Mouse (Mus musculus): ENCODE data around the gene Gltp. TPM values are rescaled to one million over a fixed set of nuclear protein-coding genes. Genes with fewer than 3 reads are reported as not detected.

The Gltp gene
- total and polyA plus RNA-seq, 2 experiments from 2014 or later, result 19.8 to 32.1 TPM

GRCm38 (mm10) chr5:114638769-114639644 is 51.8 kb downstream of the Gltp start:
- Histone ChIP-seq H3K4me3 (ENCODE audit: low read depth, low read length) (no peak overlapping the region; the same call in 1 of the 2 replicates), H3K27me3 (ENCODE audit: insufficient read depth, low read length) (no peaks in the 10 kb centered on the region)
- 14% methylated on average over 22 of the region's 22 CpGs for WGBS

GRCm38 (mm10) chr5:114636091-114636490 is 54.7 kb downstream of the Gltp start:
- Histone ChIP-seq H3K27me3 (ENCODE audit: insufficient read depth, low read length) (no peaks in the 10 kb centered on the region), H3K4me2 (ENCODE audit: low read depth) (no peak overlapping the region), H3K4me3 (ENCODE audit: low read depth, low read length) (no peak overlapping the region), H3K4me1 (ENCODE audit: insufficient read depth) (no peaks in the 10 kb centered on the region), H3K9me3 (ENCODE audit: low read length) (no peaks in the 10 kb centered on the region), H3K9ac (no peak overlapping the region), H3K36me3 (ENCODE audit: insufficient read depth) (no peaks in the 10 kb centered on the region), H3K27ac (ENCODE audit: low read depth, low read length) (no peak overlapping the region)
- no peak for TF ChIP-seq CTCF (IDR thresholded peaks at IDR 0.05; ENCODE audit: low read depth)
- ATAC-seq, result no peak
- no peak for DNase-seq
- 87% methylated on average over 25 of the region's 25 CpGs for WGBS

More at GRCm38 (mm10) chr5:114638769-114639644, 51.8 kb downstream of the Gltp start:
- ATAC-seq (peak; percentile 86), DNase-seq (peak; percentile 89)
- Histone ChIP-seq H3K9ac (no peak overlapping the region), H3K4me1 (ENCODE audit: insufficient read depth) (no peaks in the 10 kb centered on the region), H3K9me3 (ENCODE audit: low read length) (no peaks in the 10 kb centered on the region), H3K36me3 (ENCODE audit: insufficient read depth) (no peaks in the 10 kb centered on the region), H3K4me2 (ENCODE audit: low read depth) (peak overlapping the region; percentile 40), H3K27ac (ENCODE audit: low read depth, low read length) (no peak overlapping the region)
- TF ChIP-seq CTCF (IDR thresholded peaks at IDR 0.05; ENCODE audit: low read depth), result peak; percentile 98

GRCm38 (mm10) chr5:114631336-114631735 is 59.4 kb downstream of the Gltp start:
- peak; percentile 50 for TF ChIP-seq CTCF (IDR thresholded peaks at IDR 0.05; ENCODE audit: low read depth)
- 43% methylated on average over 2 of the region's 2 CpGs for WGBS
- DNase-seq (no peak), ATAC-seq (no peak)
- Histone ChIP-seq H3K27ac (ENCODE audit: low read depth, low read length) (no peak overlapping the region), H3K27me3 (ENCODE audit: insufficient read depth, low read length) (no peaks in the 10 kb centered on the region), H3K4me1 (ENCODE audit: insufficient read depth) (no peaks in the 10 kb centered on the region), H3K9me3 (ENCODE audit: low read length) (no peaks in the 10 kb centered on the region), H3K9ac (no peak overlapping the region), H3K36me3 (ENCODE audit: insufficient read depth) (no peaks in the 10 kb centered on the region), H3K4me3 (ENCODE audit: low read depth, low read length) (no peak overlapping the region), H3K4me2 (ENCODE audit: low read depth) (no peak overlapping the region)

GRCm38 (mm10) chr5:114625590-114625989 is 65.2 kb downstream of the Gltp start:
- 22% methylated on average over 3 of the region's 3 CpGs for WGBS
- Histone ChIP-seq H3K9me3 (ENCODE audit: low read length) (no peaks in the 10 kb centered on the region), H3K4me2 (ENCODE audit: low read depth) (no peak overlapping the region), H3K27me3 (ENCODE audit: insufficient read depth, low read length) (peaks cover 2% of the 10 kb centered on the region; the same call in 1 of the 2 replicates), H3K4me1 (ENCODE audit: insufficient read depth) (no peaks in the 10 kb centered on the region), H3K4me3 (ENCODE audit: low read depth, low read length) (no peak overlapping the region), H3K27ac (ENCODE audit: low read depth, low read length) (no peak overlapping the region), H3K36me3 (ENCODE audit: insufficient read depth) (no peaks in the 10 kb centered on the region), H3K9ac (no peak overlapping the region)
- no peak for ATAC-seq
- DNase-seq, result peak; percentile 51
- peak; percentile 67 for TF ChIP-seq CTCF (IDR thresholded peaks at IDR 0.05; ENCODE audit: low read depth)

- H3K27ac ChIP-seq (ENCODE audit: low read depth, low read length), result no peak overlapping the region
- no peak for ATAC-seq
- no peak for DNase-seq
- peaks cover 6% of the 10 kb centered on the region; the same call in 1 of the 2 replicates for H3K27me3 ChIP-seq (ENCODE audit: insufficient read depth, low read length)
- 49% methylated on average over 6 of the region's 6 CpGs for WGBS
- H3K4me2 ChIP-seq (ENCODE audit: low read depth), result no peak overlapping the region
- no peak overlapping the region for H3K4me3 ChIP-seq (ENCODE audit: low read depth, low read length)
- no peaks in the 10 kb centered on the region for H3K9me3 ChIP-seq (ENCODE audit: low read length)
- TF ChIP-seq CTCF (IDR thresholded peaks at IDR 0.05; ENCODE audit: low read depth), result peak; percentile 61
- no peak overlapping the region for H3K9ac ChIP-seq
- no peaks in the 10 kb centered on the region for H3K4me1 ChIP-seq (ENCODE audit: insufficient read depth)
- H3K36me3 ChIP-seq (ENCODE audit: insufficient read depth), result no peaks in the 10 kb centered on the region
These were observed 70.5 kb downstream of the Gltp start for GRCm38 (mm10) chr5:114620305-114620704.

Small RNA genes within 50 kb of the gene (microRNA-seq; reads per million reads assigned to microRNA genes)
- 0 reads per million in 2 experiments for gene Mir7028

Other genes starting within 250 kb of the Gltp start
- 26.2 and 26.8 TPM in 2 replicates for gene Mmab, start 246.9 kb downstream of the Gltp start, total RNA-seq (2014; rRNA removed)
- 22.7 and 28.6 TPM in 2 replicates for gene Mmab, start 246.9 kb downstream of the Gltp start, polyA plus RNA-seq (2015; fragmentation: Nextera tagmentation; extraction: Ambion mirVana)
- 99.3 and 112 TPM in 2 replicates for gene Mvk, start 246.7 kb downstream of the Gltp start, total RNA-seq (2014; rRNA removed)
- gene Mvk, start 246.7 kb downstream of the Gltp start, polyA plus RNA-seq (2015; fragmentation: Nextera tagmentation; extraction: Ambion mirVana), result 59.0 and 65.7 TPM in 2 replicates
- 6.2 and 8.2 TPM in 2 replicates for gene Fam222a, start 123.0 kb downstream of the Gltp start, total RNA-seq (2014; rRNA removed)
- gene Fam222a, start 123.0 kb downstream of the Gltp start, polyA plus RNA-seq (2015; fragmentation: Nextera tagmentation; extraction: Ambion mirVana), result 2.9 and 3.4 TPM in 2 replicates
- 0.81 and 1.5 TPM in 2 replicates for gene Trpv4, start 32.6 kb downstream of the Gltp start, total RNA-seq (2014; rRNA removed)
- 1.3 and 2.4 TPM in 2 replicates for gene Trpv4, start 32.6 kb downstream of the Gltp start, polyA plus RNA-seq (2015; fragmentation: Nextera tagmentation; extraction: Ambion mirVana)
- 14.1 and 14.4 TPM in 2 replicates for gene Tchp, start 16.8 kb upstream of the Gltp start, total RNA-seq (2014; rRNA removed)
- gene Tchp, start 16.8 kb upstream of the Gltp start, polyA plus RNA-seq (2015; fragmentation: Nextera tagmentation; extraction: Ambion mirVana), result 7.4 and 11.8 TPM in 2 replicates
- 34.3 and 44.8 TPM in 2 replicates for gene Ankrd13a, start 83.7 kb upstream of the Gltp start, total RNA-seq (2014; rRNA removed)
- 20.7 and 20.8 TPM in 2 replicates for gene Ankrd13a, start 83.7 kb upstream of the Gltp start, polyA plus RNA-seq (2015; fragmentation: Nextera tagmentation; extraction: Ambion mirVana)
- gene Git2, start 84.5 kb upstream of the Gltp start, total RNA-seq (2014; rRNA removed), result 42.2 and 57.6 TPM in 2 replicates
- gene Git2, start 84.5 kb upstream of the Gltp start, polyA plus RNA-seq (2015; fragmentation: Nextera tagmentation; extraction: Ambion mirVana), result 21.9 and 31.1 TPM in 2 replicates
- 298 and 325 TPM in 2 replicates for gene 1500011B03Rik, start 132.5 kb upstream of the Gltp start, total RNA-seq (2014; rRNA removed)
- 378 and 431 TPM in 2 replicates for gene 1500011B03Rik, start 132.5 kb upstream of the Gltp start, polyA plus RNA-seq (2015; fragmentation: Nextera tagmentation; extraction: Ambion mirVana)
- not detected in 2 replicates for gene 4930519G04Rik, start 162.7 kb upstream of the Gltp start, total RNA-seq (2014; rRNA removed)
- not detected in 2 replicates for gene 4930519G04Rik, start 162.7 kb upstream of the Gltp start, polyA plus RNA-seq (2015; fragmentation: Nextera tagmentation; extraction: Ambion mirVana)
- gene Gm9936, start 167.7 kb upstream of the Gltp start, total RNA-seq (2014; rRNA removed), result 3.6 and 4.2 TPM in 2 replicates
- gene Gm9936, start 167.7 kb upstream of the Gltp start, polyA plus RNA-seq (2015; fragmentation: Nextera tagmentation; extraction: Ambion mirVana), result 1.8 and 3.2 TPM in 2 replicates
- 4.2 and 7.0 TPM in 2 replicates for gene Oasl2, start 206.0 kb upstream of the Gltp start, total RNA-seq (2014; rRNA removed)
- 4.2 and 4.8 TPM in 2 replicates for gene Oasl2, start 206.0 kb upstream of the Gltp start, polyA plus RNA-seq (2015; fragmentation: Nextera tagmentation; extraction: Ambion mirVana)
- gene Oasl1, start 232.3 kb upstream of the Gltp start, total RNA-seq (2014; rRNA removed), result 0.54 and 1.7 TPM in 2 replicates
- 0.38 and 0.73 TPM in 2 replicates for gene Oasl1, start 232.3 kb upstream of the Gltp start, polyA plus RNA-seq (2015; fragmentation: Nextera tagmentation; extraction: Ambion mirVana)